Comparison of ENCODE assay signal across 23 mouse cellular contexts in genomic region chr1:186263196-186263595, GRCm38 (mm10).
DNase-seq lines count a peak whose midpoint lies in the region; ATAC-seq and TF ChIP-seq lines count a peak whose summit lies in the region.
"Had no signal": no experiment of that assay in that cellular context is flagged by ENCODE, and none has a peak within 500 bp of the region (broad histone marks: within the 10 kb centered on the region; RNA-seq: fewer than 3 reads in every experiment).

No protein-coding gene starts in this region.

- no peak for TF ChIP-seq CTCF in kidney, adult 2 months (conservative IDR thresholded peaks at IDR 0.05; ENCODE audit: insufficient read depth, insufficient read length, low read depth, low read length)
- TF ChIP-seq CTCF in lung, embryonic 14.5 days (IDR thresholded peaks at IDR 0.05; ENCODE audit: low read depth), result no peak

- intact Hi-C loops in heart, postnatal 25 days (cut with DNase I), result loop anchor here (5.0 kb wide), 1 partner anchor 144 kb away; no protein-coding TSS in a partner anchor

- H3K9me3 ChIP-seq in lung, embryonic 14.5 days (ENCODE audit: low read depth, low read length), result peaks cover 4% of the 10 kb centered on the region; the same call in 1 of the 2 replicates
- H3K9me3 ChIP-seq: embryonic facial prominence, embryonic 15.5 days; liver, embryonic 13.5 days; neural tube, embryonic 15.5 days; stomach, embryonic 15.5 days had no signal

- peak; percentile 27 to 29 for DNase-seq in heart, adult 18-20 months
- DNase-seq in heart, postnatal 25 days (ENCODE audit: low spot score), result no peak
- DNase-seq in kidney, adult 2 months, result peak; percentile 54
- DNase-seq in kidney, postnatal 4 days, result no peak
- DNase-seq in lung, embryonic 14.5 days, result no peak
- DNase-seq in lung, postnatal 10 days, result no peak
- peak; percentile 50 for DNase-seq in lung, postnatal 36 days
- DNase-seq: adrenal gland, postnatal 36 days; cerebellum, adult 11 months; cerebellum, adult 9-11 months; liver, embryonic 13.5 days; right cerebral cortex, adult 18-20 months; right cerebral cortex, postnatal 4 days; thymus, adult 2 months had no signal

- H3K4me2 ChIP-seq in lung, embryonic 14.5 days, result no peak overlapping the region
- H3K4me2 ChIP-seq: embryonic facial prominence, embryonic 15.5 days; hindbrain, embryonic 14.5 days; liver, embryonic 13.5 days; midbrain, embryonic 11.5 days; neural tube, embryonic 15.5 days; stomach, embryonic 15.5 days had no signal

- no peak overlapping the region for H3K9ac ChIP-seq in lung, embryonic 14.5 days
- H3K9ac ChIP-seq: embryonic facial prominence, embryonic 15.5 days; hindbrain, embryonic 14.5 days; liver, embryonic 13.5 days; neural tube, embryonic 15.5 days; stomach, embryonic 15.5 days had no signal

- H3K27me3 ChIP-seq in kidney, adult 2 months (replicated peaks; ENCODE audit: control insufficient read depth, insufficient read depth, low read length), result no peaks in the 10 kb centered on the region
- H3K27me3 ChIP-seq in lung, embryonic 14.5 days (ENCODE audit: insufficient read depth, low read length), result no peaks in the 10 kb centered on the region
- H3K27me3 ChIP-seq: embryonic facial prominence, embryonic 15.5 days; liver, embryonic 13.5 days; neural tube, embryonic 15.5 days; stomach, embryonic 15.5 days had no signal

- no peak for ATAC-seq in lung, embryonic 14.5 days (ENCODE audit: insufficient read depth)
- no peak for ATAC-seq in monocyte, adult 5-6 weeks (replicated peaks; ENCODE audit: insufficient number of reproducible peaks, low FRiP score, low TSS enrichment, poor library complexity, severe bottlenecking)
- ATAC-seq: CD4-positive, CD25-positive, alpha-beta regulatory T cell, adult 4 months; forebrain, embryonic 14.5 days; inflammation-experienced regulatory T-cells, adult 6 months had no signal

- H3K27ac ChIP-seq in kidney, adult 2 months (ENCODE audit: insufficient read depth, low read depth, low read length), result no peak overlapping the region
- H3K27ac ChIP-seq in lung, embryonic 14.5 days (ENCODE audit: low read depth), result 0 out of 2 replicates have a peak overlapping the region, but pooled peaks have one; percentile 3
- H3K27ac ChIP-seq: embryonic facial prominence, embryonic 15.5 days; hindbrain, embryonic 14.5 days; liver, embryonic 13.5 days; neural tube, embryonic 15.5 days; stomach, embryonic 15.5 days had no signal

- TF ChIP-seq POLR2A in kidney, adult 2 months (IDR thresholded peaks at IDR 0.05; ENCODE audit: low read depth, low read length), result no peak

- H3K4me3 ChIP-seq in kidney, adult 2 months (ENCODE audit: insufficient read depth, low read depth, low read length), result no peak overlapping the region
- H3K4me3 ChIP-seq in lung, embryonic 14.5 days (ENCODE audit: low read depth, low read length), result no peak overlapping the region
- H3K4me3 ChIP-seq: embryonic facial prominence, embryonic 15.5 days; liver, embryonic 13.5 days; neural tube, embryonic 15.5 days; stomach, embryonic 15.5 days had no signal

- 71% methylated on average over 3 of the region's 3 CpGs for WGBS in kidney, adult 2 months
- WGBS in lung, embryonic 14.5 days, result 61% methylated on average over 3 of the region's 3 CpGs

- 0 out of 2 replicates have a peak, but pooled peaks cover 4% of the 10 kb centered on the region for H3K4me1 ChIP-seq in kidney, adult 2 months (ENCODE audit: control insufficient read depth, insufficient read depth, low read length)
- peaks cover 27% of the 10 kb centered on the region for H3K4me1 ChIP-seq in lung, embryonic 14.5 days (ENCODE audit: insufficient read depth)
- H3K4me1 ChIP-seq: liver, embryonic 13.5 days had no signal

- H3K36me3 ChIP-seq in kidney, adult 2 months (ENCODE audit: control insufficient read depth, insufficient read depth, low read length), result no peaks in the 10 kb centered on the region
- no peaks in the 10 kb centered on the region for H3K36me3 ChIP-seq in lung, embryonic 14.5 days (ENCODE audit: insufficient read depth)
- H3K36me3 ChIP-seq: embryonic facial prominence, embryonic 15.5 days; liver, embryonic 13.5 days; neural tube, embryonic 15.5 days; stomach, embryonic 15.5 days had no signal

Comparison
In these comparisons a context has a peak if more than half of its experiments do, and no peak if none do; other contexts are left out.
1. DNase-seq: peak in heart, adult 18-20 months (2 of 2), kidney, adult 2 months (single experiment) and lung, postnatal 36 days (single experiment); none in heart, postnatal 25 days (single experiment), kidney, postnatal 4 days (0 of 2), lung, embryonic 14.5 days (single experiment) and lung, postnatal 10 days (single experiment).